Mouse (Mus musculus) thymus, postnatal 36 days (tissue): Measurements from ENCODE around the gene Sbds.

ENCODE experiments used
- DNase-seq, 2 experiments: peaks; one replicate each; pipeline ENCODE4 v3.0.0; 2022; ENCODE audit warnings: mixed read lengths in 2 of 2

Gene Sbds

DNA sequence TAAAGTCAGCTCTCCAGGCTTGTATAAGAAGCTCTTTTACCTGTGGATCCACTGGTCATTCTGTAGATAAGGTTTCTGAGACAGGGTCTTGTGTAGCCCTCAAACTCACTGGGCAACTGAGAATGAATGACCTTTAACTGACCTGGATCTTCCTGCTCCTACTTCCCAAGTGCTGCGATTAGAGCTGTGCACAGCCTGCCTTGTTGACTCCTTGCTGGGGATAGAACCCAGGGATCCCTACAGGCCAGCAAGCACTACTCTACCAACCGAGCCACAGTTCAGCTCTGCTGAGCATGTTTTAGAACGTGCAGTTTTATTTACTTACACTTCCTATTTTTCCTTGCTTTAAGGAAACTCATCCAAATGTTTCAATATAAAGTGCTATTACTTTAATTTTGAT lies 57.9 kb downstream of the Sbds start:
- DNase-seq = no peak

GRCm38 (mm10) chr5:130196307-130196706 lies 59.0 kb downstream of the Sbds start:
- no peak for DNase-seq
